Mouse (Mus musculus) thymus, postnatal 10 days (tissue): ENCODE measurements around the gene Nppc.

ENCODE experiments used
- DNase-seq, 2 experiments: peaks; one replicate each; pipeline ENCODE4 v3.0.0; 2021; ENCODE audit warnings: low spot score in 2 of 2

Gene Nppc

DNA sequence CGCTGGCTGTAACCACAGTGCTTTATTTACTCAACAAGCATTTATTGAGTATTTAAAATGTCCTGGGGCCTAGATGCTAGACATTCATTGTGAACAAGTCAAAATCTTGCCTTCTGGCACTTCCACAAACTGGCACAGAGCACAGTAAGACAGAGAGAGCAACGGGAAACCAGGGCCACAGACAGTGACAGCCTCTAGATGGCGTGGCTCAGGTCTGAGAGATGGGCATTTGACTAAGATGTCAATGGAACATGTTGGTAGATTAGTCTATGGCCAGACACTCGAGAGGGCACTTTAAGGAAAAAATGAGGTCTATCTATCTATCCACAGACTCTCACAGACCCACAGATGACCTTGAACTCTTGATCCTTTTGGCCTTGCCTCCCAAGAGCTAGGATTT is 17.7 kb downstream of the Nppc start:
- DNase-seq, result no peak

GRCm38 (mm10) chr1:86650272-86650671 is 20.1 kb downstream of the Nppc start:
- DNase-seq, result peak; percentile 23 to 75

- DNase-seq, result no peak
Measured at GRCm38 (mm10) chr1:86647517-86647916, 22.9 kb downstream of the Nppc start.

DNA sequence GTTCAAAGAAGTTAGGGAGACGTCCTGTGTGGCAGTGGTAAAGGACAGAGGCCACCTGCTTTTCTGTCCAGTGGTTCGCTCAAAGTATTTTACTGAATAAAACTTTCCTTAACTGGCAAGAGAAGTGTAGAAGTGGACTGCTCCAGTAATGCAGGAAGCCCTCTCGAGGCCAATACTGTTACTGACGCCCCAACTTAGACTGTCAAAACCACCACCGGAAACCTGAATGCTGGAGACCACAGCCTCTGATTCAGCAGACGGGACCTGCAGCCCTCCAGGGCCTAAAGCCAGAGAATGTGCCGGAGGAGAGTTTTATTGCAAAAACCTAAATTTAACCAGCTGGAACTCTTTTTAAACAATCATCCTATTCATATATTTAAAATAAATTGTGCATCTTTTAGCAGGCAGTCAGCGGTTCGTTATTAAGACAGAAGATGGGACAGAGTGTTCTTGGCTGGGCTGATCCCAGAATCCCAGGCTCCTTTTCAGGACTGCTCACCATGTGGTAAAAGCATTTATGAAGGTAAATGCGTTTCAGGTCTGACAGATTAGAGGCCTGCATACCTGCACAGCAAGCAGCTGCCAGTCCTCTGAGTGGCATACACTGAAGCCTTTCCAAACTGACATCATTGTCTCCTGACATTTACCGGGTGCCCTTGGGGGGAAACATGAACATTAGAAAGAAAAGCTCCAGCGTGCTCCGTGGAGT is 27.1 kb downstream of the Nppc start:
- peak in 1 of 2 experiments; percentile 39 for DNase-seq

- no peak for DNase-seq
Measured at GRCm38 (mm10) chr1:86634751-86635359, 35.5 kb downstream of the Nppc start.

- DNase-seq, result no peak
Measured at GRCm38 (mm10) chr1:86633840-86634750, 36.3 kb downstream of the Nppc start.

DNA sequence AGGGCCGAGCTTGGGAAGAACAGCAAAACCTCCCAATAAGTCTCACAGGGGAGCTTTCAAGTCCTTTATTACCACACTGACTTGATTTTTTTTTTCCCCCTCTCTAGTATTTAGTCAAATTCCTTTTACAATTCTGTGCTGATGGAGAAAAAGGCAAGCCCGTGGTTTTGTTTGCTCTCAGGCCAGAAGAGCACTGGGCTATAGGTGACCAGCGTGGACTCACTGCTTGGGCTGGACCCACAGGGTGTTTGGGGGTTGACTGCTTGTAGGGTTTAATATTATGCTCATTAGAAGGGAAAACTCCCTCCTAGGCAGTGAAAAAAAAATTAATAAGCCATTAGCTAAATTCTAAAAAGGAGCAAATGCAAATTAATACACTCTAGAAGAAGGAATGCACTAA is 36.9 kb downstream of the Nppc start:
- DNase-seq, result no peak

GRCm38 (mm10) chr1:86632732-86633380 is 37.5 kb downstream of the Nppc start:
- DNase-seq, result no peak

DNA sequence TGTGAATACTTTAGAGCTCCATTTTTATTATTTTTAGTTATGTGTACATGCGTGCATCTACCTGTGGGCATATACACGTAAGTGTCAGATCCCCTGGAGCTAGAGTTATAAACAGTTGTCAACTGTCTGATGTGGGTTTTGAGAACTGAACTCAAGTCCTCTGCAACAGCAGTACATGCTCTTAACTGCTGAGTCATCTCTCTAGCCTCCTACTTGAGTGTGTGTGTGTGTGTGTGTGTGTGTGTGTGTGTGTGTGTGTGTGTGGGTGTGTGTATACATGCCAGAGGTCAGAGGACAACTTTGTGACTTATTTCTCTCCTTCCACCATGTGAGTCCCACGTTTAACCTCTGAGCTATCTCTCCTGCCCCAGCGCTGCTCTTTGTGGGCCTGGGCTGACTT is 39.8 kb downstream of the Nppc start:
- no peak for DNase-seq

GRCm38 (mm10) chr1:86629936-86630335 is 40.4 kb downstream of the Nppc start:
- DNase-seq, result no peak

DNA sequence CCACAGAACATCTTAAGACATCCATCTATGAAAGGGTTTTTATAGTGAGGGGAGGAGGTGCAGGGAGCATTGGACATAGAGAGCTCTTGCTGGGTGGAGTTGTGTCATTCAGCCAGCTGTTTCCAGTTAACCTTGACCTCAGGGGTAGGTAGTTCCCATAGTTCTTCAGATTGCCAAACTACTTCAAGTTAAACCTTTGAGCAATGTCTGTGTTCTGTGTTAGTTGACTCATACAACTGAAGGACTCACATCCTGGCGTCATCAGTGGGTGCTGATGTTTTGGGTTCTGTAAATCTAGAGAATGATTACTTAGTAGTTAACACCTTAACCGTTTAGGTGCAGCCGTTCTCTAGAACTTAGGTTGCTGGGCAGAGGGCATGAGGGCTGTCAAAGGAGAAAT is 42.1 kb downstream of the Nppc start:
- DNase-seq, result no peak

- DNase-seq, result no peak
Measured at GRCm38 (mm10) chr1:86623001-86624000, 47.1 kb downstream of the Nppc start.

GRCm38 (mm10) chr1:86622296-86622695 is 48.1 kb downstream of the Nppc start:
- no peak for DNase-seq

DNA sequence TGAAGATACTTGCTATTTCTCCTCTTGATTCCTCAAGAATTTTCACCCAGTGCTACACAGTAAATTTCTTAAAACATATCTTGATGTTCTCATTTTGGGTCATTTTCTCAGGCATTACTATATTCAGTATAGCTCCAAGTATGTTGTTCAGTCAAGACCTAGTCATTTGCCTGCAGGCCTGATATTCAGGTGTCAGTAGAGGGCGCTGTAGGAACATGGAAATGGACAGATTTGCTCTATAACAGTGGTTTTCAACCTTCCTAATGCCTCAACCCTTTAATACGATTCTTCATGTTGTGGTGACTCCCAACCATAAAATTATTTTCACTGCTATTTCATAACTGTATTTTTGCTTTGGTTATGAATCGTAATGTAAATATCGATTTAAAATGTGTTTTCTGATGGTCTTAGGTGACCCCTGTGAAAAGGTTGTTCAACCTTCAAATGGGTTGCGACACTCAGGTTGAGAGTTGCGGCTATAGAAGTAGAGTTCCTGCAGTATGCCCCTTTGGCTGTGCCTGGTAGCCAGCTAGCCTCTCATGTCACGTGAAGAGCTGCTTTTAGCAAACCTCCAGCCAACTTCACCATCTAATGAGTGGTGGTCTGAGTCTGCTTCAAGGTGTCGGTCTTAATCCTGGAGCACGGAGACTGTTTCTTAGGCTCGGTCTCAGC is 51.8 kb downstream of the Nppc start:
- peak in 1 of 2 experiments; percentile 57 for DNase-seq
